Mouse (Mus musculus) CH12.LX (cell line): ENCODE results near the gene G2e3. TPM values are rescaled to one million over a fixed set of nuclear protein-coding genes. Genes with fewer than 3 reads are reported as not detected.

Experiments used
- DNase-seq: peaks from one replicate; pipeline ENCODE4 v3.0.0-alpha.2; 2013; ENCODE audit errors: extremely low read depth
- H3K27ac ChIP-seq: 2 replicates; pipeline ENCODE4 v1.5.1; 2012; ENCODE audit warnings: low read depth, mild to moderate bottlenecking, control low read depth, moderate library complexity; ENCODE audit not compliant: insufficient read depth
- H3K27me3 ChIP-seq: replicated peaks from 2 replicates; pipeline ENCODE3; 2012; ENCODE audit warnings: inconsistent platforms
- H3K36me3 ChIP-seq, 2 experiments: replicated peaks in 1 of 2; 2 replicates each; pipeline versions ENCODE3 to v1.6.1; 2012; ENCODE audit warnings: inconsistent platforms in 1 of 2, low read length in 1 of 2, mild to moderate bottlenecking in 1 of 2, mixed read lengths in 1 of 2, moderate library complexity in 1 of 2; ENCODE audit not compliant: control insufficient read depth in 1 of 2, insufficient read depth in 1 of 2
- H3K4me1 ChIP-seq, 2 experiments: 2 replicates each; pipeline ENCODE4 v1.6.1; 2012; ENCODE audit warnings: inconsistent platforms in 1 of 2, moderate library complexity in 1 of 2; ENCODE audit not compliant: insufficient read depth in 2 of 2, control insufficient read depth in 1 of 2
- H3K4me2 ChIP-seq: 2 replicates; pipeline ENCODE4 v1.6.1; 2012; ENCODE audit warnings: low read depth, mild to moderate bottlenecking, control low read depth; ENCODE audit not compliant: poor library complexity, insufficient read depth, severe bottlenecking
- H3K4me3 ChIP-seq, 3 experiments: fragments of 150-350 bp in 1 of 3; sonication (generic) in 1 of 3; replicated peaks in 1 of 3; 2 replicates each; pipeline versions ENCODE3 to v1.5.1; 2011 to 2012; ENCODE audit warnings: low read depth in 2 of 3, low read length in 2 of 3, mild to moderate bottlenecking in 2 of 3, moderate library complexity in 2 of 3, control low read depth in 1 of 3, improper control_type of control experiment in 1 of 3, inconsistent platforms in 1 of 3, mixed read lengths in 1 of 3; ENCODE audit not compliant: poor library complexity in 1 of 3
- H3K79me2 ChIP-seq: replicated peaks from 2 replicates; pipeline ENCODE4 v1.6.1; 2012; ENCODE audit warnings: mild to moderate bottlenecking, moderate library complexity; ENCODE audit not compliant: control insufficient read depth, poor library complexity, insufficient read depth, severe bottlenecking; ENCODE audit errors: extremely low read depth
- H3K9ac ChIP-seq: 2 replicates; pipeline ENCODE4 v1.6.1; 2012; ENCODE audit warnings: low read depth, mild to moderate bottlenecking, control low read depth, moderate library complexity; ENCODE audit not compliant: insufficient read depth
- H3K9me3 ChIP-seq: replicated peaks from 2 replicates; pipeline ENCODE3; 2012; ENCODE audit warnings: low read length, inconsistent platforms, mixed read lengths
- BHLHE40 ChIP-seq: IDR thresholded peaks from 2 replicates; pipeline ENCODE4 v1.6.1; 2011; ENCODE audit warnings: mild to moderate bottlenecking, low read depth, low read length, improper control_type of control experiment
- CHD1 ChIP-seq: IDR thresholded peaks from 2 replicates; pipeline ENCODE4 v1.6.1; 2012; ENCODE audit warnings: low read depth, low read length, improper control_type of control experiment, inconsistent platforms
- CHD2 ChIP-seq: IDR thresholded peaks from 2 replicates; pipeline ENCODE4 v1.6.1; 2011; ENCODE audit warnings: low read length, improper control_type of control experiment
- CTCF ChIP-seq, 2 experiments: IDR thresholded peaks in 1 of 2; conservative IDR thresholded peaks in 1 of 2; 2 replicates each; pipeline ENCODE4 v1.5.1; 2011 to 2012; ENCODE audit warnings: low read depth in 2 of 2, low read length in 2 of 2, improper control_type of control experiment in 1 of 2, inconsistent platforms in 1 of 2, mild to moderate bottlenecking in 1 of 2, moderate library complexity in 1 of 2
- ELF1 ChIP-seq: IDR thresholded peaks from 2 replicates; pipeline ENCODE4 v1.6.1; 2014; ENCODE audit warnings: low read depth, mild to moderate bottlenecking, inconsistent platforms, low read length, improper control_type of control experiment
- EP300 ChIP-seq: IDR thresholded peaks from 2 replicates; pipeline ENCODE4 v1.6.1; 2011; ENCODE audit warnings: low read length, improper control_type of control experiment
- IRF4 ChIP-seq: IDR thresholded peaks from 2 replicates; pipeline ENCODE4 v1.6.1; 2014; ENCODE audit warnings: low read depth, mild to moderate bottlenecking, inconsistent platforms, low read length, improper control_type of control experiment
- JUND ChIP-seq: conservative IDR thresholded peaks from 2 replicates; pipeline ENCODE4 v1.6.1; 2011; ENCODE audit warnings: low read depth, low read length, improper control_type of control experiment
- MAFK ChIP-seq: IDR thresholded peaks from 2 replicates; pipeline ENCODE4 v1.6.1; 2011; ENCODE audit warnings: low read length, improper control_type of control experiment; ENCODE audit not compliant: insufficient replicate concordance
- MXI1 ChIP-seq: IDR thresholded peaks from 2 replicates; pipeline ENCODE4 v1.6.1; 2011; ENCODE audit warnings: mild to moderate bottlenecking, low read depth, low read length, improper control_type of control experiment
- MYC ChIP-seq: IDR thresholded peaks from 2 replicates; pipeline ENCODE4 v1.6.1; 2011; ENCODE audit warnings: low read depth, mild to moderate bottlenecking, improper control_type of control experiment, low read length
- POLR2AphosphoS2 ChIP-seq: IDR thresholded peaks from 2 replicates; pipeline ENCODE4 v1.6.1; 2011; ENCODE audit warnings: low read depth, low read length, improper control_type of control experiment
- SIN3A ChIP-seq: IDR thresholded peaks from 2 replicates; pipeline ENCODE4 v1.6.1; 2012; ENCODE audit warnings: low read length, improper control_type of control experiment, inconsistent platforms
- SMC3 ChIP-seq: IDR thresholded peaks from 2 replicates; pipeline ENCODE4 v1.6.1; 2011; ENCODE audit warnings: low read depth, low read length, improper control_type of control experiment
- TCF12 ChIP-seq: IDR thresholded peaks from 2 replicates; pipeline ENCODE4 v1.6.1; 2014; ENCODE audit warnings: low read depth, mild to moderate bottlenecking, inconsistent platforms, low read length, improper control_type of control experiment
- USF1 ChIP-seq: IDR thresholded peaks from 2 replicates; pipeline ENCODE4 v1.6.1; 2014; ENCODE audit warnings: low read depth, mild to moderate bottlenecking, inconsistent platforms, low read length, improper control_type of control experiment
- USF2 ChIP-seq: conservative IDR thresholded peaks from 2 replicates; pipeline ENCODE4 v1.6.1; 2011; ENCODE audit warnings: low read depth, low read length, improper control_type of control experiment
- ZKSCAN1 ChIP-seq: IDR thresholded peaks from 2 replicates; pipeline ENCODE4 v1.6.1; 2012; ENCODE audit warnings: low read depth, inconsistent platforms, low read length, improper control_type of control experiment, borderline replicate concordance
- ZMIZ1 ChIP-seq: IDR thresholded peaks from 2 replicates; pipeline ENCODE4 v1.6.1; 2012; ENCODE audit warnings: low read depth, mild to moderate bottlenecking, inconsistent platforms, low read length, improper control_type of control experiment
- dilution Hi-C: fragments of 300-500 bp; cut with MboI; formaldehyde crosslinking; loops from 2 replicates; pipeline ENCODE4 v1.14.3; 2020; ENCODE audit warnings: low sequenced_read_pairs; ENCODE audit not compliant: extremely low pct_unique_long_range_greater_than_20kb, extremely low pct_ligation_motif_present
- in situ Hi-C: fragments of 300-500 bp; cut with MboI; formaldehyde crosslinking; loops from 3 replicates; pipeline ENCODE4 v1.14.3; 2019; ENCODE audit warnings: low sequenced_read_pairs, low pct_ligation_motif_present, low pct_unique_long_range_greater_than_20kb, mixed read lengths
- polyA plus RNA-seq: library from polyadenylated mRNA; unstranded; fragments of >175 nt; gene quantifications from 2 replicates; pipeline ENCODE4 v1.2.1, GENCODE M21; 2012; ENCODE audit warnings: low read depth; ENCODE audit not compliant: insufficient read length
- total RNA-seq, 2 experiments: library from RNA; depleted of rRNA; stranded (reverse); fragments of 300-350 nt in 1 of 2; fragments of >200 nt in 1 of 2; gene quantifications; 2 replicates each; pipeline ENCODE4 v1.2.3; 2012 to 2014

Gene G2e3
- total and polyA plus RNA-seq, 3 experiments = 13.7 to 33.3 (median 15.2) TPM

DNA sequence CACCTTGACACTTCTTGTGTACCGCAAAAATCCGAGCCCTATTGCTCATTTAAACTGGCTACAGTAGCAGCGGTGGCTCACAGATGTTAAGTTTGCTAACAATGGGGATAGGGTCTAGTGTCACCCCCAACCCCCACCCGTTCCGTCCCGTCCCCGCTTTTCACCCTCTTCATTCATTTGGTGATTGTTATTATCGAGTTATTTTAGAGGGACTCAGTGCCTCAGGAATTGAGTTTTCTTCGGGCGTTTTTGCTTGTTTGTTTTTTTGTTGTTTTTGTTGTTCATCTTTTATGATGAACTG is 787 bp downstream of the G2e3 start:
- in situ Hi-C loops (no loop called here), dilution Hi-C loops (no loop called here)
- H3K4me2 ChIP-seq = peak overlapping the region; percentile 44
- H3K9me3 ChIP-seq = no peaks in the 10 kb centered on the region
- TF ChIP-seq JUND (no peak), BHLHE40 (no peak), SIN3A (no peak), TCF12 (no peak), ZMIZ1 (no peak), MAFK (no peak), ZKSCAN1 (no peak)
- H3K27me3 ChIP-seq = no peaks in the 10 kb centered on the region
- peak overlapping the region; percentile 47; the same call in 1 of the 2 replicates for H3K27ac ChIP-seq
- peak overlapping the region; percentile 83 to 92 (median 86) for H3K4me3 ChIP-seq
- H3K79me2 ChIP-seq = peaks cover 33% of the 10 kb centered on the region
- H3K36me3 ChIP-seq = peaks cover 9 to 20% of the 10 kb centered on the region in 2 experiments
- peak overlapping the region; percentile 74 for H3K9ac ChIP-seq
- no peak for DNase-seq
- peaks cover 0 to 16% of the 10 kb centered on the region in 2 experiments; a peak in 2 of 4 replicates for H3K4me1 ChIP-seq

- Histone ChIP-seq H3K9me3 (no peaks in the 10 kb centered on the region), H3K27ac (no peak overlapping the region), H3K79me2 (peaks cover 25% of the 10 kb centered on the region), H3K4me1 (peaks cover 0 to 25% of the 10 kb centered on the region in 2 experiments; a peak in 2 of 4 replicates), H3K27me3 (no peaks in the 10 kb centered on the region), H3K9ac (no peak overlapping the region), H3K4me2 (no peak overlapping the region), H3K36me3 (peaks cover 34 to 79% of the 10 kb centered on the region in 2 experiments), H3K4me3 (no peak overlapping the region)
- TF ChIP-seq EP300 (peak; percentile 72), ZKSCAN1 (no peak), SMC3 (no peak), CHD1 (no peak), POLR2AphosphoS2 (no peak), CTCF (conservative IDR thresholded peaks at IDR 0.05 in 1 of 2, IDR thresholded peaks at IDR 0.05 in 1 of 2; ENCODE audit: low read depth in 2 of 2, low read length in 2 of 2) (no peak), BHLHE40 (no peak), MYC (no peak), MXI1 (no peak), USF2 (no peak), JUND (no peak), CHD2 (no peak), ELF1 (peak; percentile 23; the same call in 1 of the 2 replicates), USF1 (no peak), IRF4 (peak; percentile 43; the same call in 1 of the 2 replicates)
- DNase-seq = peak; percentile 37
- in situ Hi-C loops = no loop called here
- dilution Hi-C loops = no loop called here
Observed at GRCm38 (mm10) chr12:51355296-51355695, 7.4 kb downstream of the G2e3 start.
